Mouse (Mus musculus) midbrain, embryonic 12.5 days (tissue): ENCODE results near the gene Fat3. TPM values are rescaled to one million over a fixed set of nuclear protein-coding genes. Genes with fewer than 3 reads are reported as not detected.

Experiments used
- ATAC-seq: fragments of 200-750 bp; cut with Nextera tagmentation; 2 replicates; pipeline ENCODE4 v1.8.0; 2017; ENCODE audit warnings: low read depth, moderate TSS enrichment, moderate library complexity; ENCODE audit not compliant: low FRiP score
- H3K27ac ChIP-seq: fragments of 300-500 bp; sonication (generic); replicated peaks from 2 replicates; pipeline ENCODE4 v1.5.1; 2016; ENCODE audit warnings: mild to moderate bottlenecking
- H3K27me3 ChIP-seq: fragments of 300-500 bp; sonication (generic); 2 replicates; pipeline ENCODE4 v1.6.1; 2016; ENCODE audit warnings: mild to moderate bottlenecking
- H3K36me3 ChIP-seq: fragments of 300-500 bp; sonication (generic); 2 replicates; pipeline ENCODE4 v1.6.1; 2016
- H3K4me1 ChIP-seq: fragments of 300-500 bp; sonication (generic); 2 replicates; pipeline ENCODE4 v1.6.1; 2016
- H3K4me2 ChIP-seq: fragments of 300-500 bp; sonication (generic); replicated peaks from 2 replicates; pipeline ENCODE4 v1.6.1; 2016; ENCODE audit warnings: mild to moderate bottlenecking, moderate library complexity
- H3K4me3 ChIP-seq: fragments of 300-500 bp; sonication (generic); 2 replicates; pipeline ENCODE4 v1.5.1; 2016; ENCODE audit warnings: mild to moderate bottlenecking
- H3K9ac ChIP-seq: fragments of 300-500 bp; sonication (generic); replicated peaks from 2 replicates; pipeline ENCODE4 v1.6.1; 2016; ENCODE audit warnings: mild to moderate bottlenecking, moderate library complexity
- H3K9me3 ChIP-seq: fragments of 300-500 bp; sonication (generic); 2 replicates; pipeline ENCODE4 v1.6.1; 2016; ENCODE audit warnings: mild to moderate bottlenecking
- WGBS: fragments of 180-500 bp; shearing (Covaris S2); methylation state at CpG from one replicate; pipeline ENCODE4 v1.1.7; 2016; 5-methylcytosine and 5-hydroxymethylcytosine counted together
- polyA plus RNA-seq: library from polyadenylated mRNA; unstranded; fragments of >200 nt; fragmentation: Nextera tagmentation; extraction: Ambion mirVana; gene quantifications from 2 replicates; pipeline ENCODE4 v1.2.1, GENCODE M21; 2016

Gene Fat3
- polyA plus RNA-seq, 1 experiment from 2014 or later: 12.3 TPM

- peak overlapping the region; percentile 57 for H3K27ac ChIP-seq
- no peak overlapping the region for H3K9ac ChIP-seq
- no peak overlapping the region for H3K4me3 ChIP-seq
- ATAC-seq: peak; percentile 89
- H3K36me3 ChIP-seq: no peaks in the 10 kb centered on the region
- peaks cover 26% of the 10 kb centered on the region for H3K4me1 ChIP-seq
- no peak overlapping the region for H3K4me2 ChIP-seq
- H3K27me3 ChIP-seq: no peaks in the 10 kb centered on the region
- H3K9me3 ChIP-seq: no peaks in the 10 kb centered on the region
- 52% methylated on average over 7 of the region's 7 CpGs for WGBS
These were observed 286.1 kb downstream of the Fat3 start for GRCm38 (mm10) chr9:16214731-16215681.

GRCm38 (mm10) chr9:16213324-16213723, 287.8 kb downstream of the Fat3 start:
- no peaks in the 10 kb centered on the region for H3K36me3 ChIP-seq
- no peak overlapping the region for H3K4me2 ChIP-seq
- H3K9me3 ChIP-seq: no peaks in the 10 kb centered on the region
- ATAC-seq: no peak
- no peak overlapping the region for H3K4me3 ChIP-seq
- H3K4me1 ChIP-seq: peaks cover 26% of the 10 kb centered on the region
- 60% methylated on average over 1 of the region's 1 CpGs for WGBS
- H3K27ac ChIP-seq: no peak overlapping the region
- H3K9ac ChIP-seq: no peak overlapping the region
- H3K27me3 ChIP-seq: no peaks in the 10 kb centered on the region

- no peaks in the 10 kb centered on the region for H3K9me3 ChIP-seq
- H3K4me3 ChIP-seq: no peak overlapping the region
- 0 out of 2 replicates have a peak overlapping the region, but pooled peaks have one; percentile 12 for H3K27ac ChIP-seq
- ATAC-seq: peak; percentile 23; the same call in 1 of the 2 replicates
- H3K4me2 ChIP-seq: no peak overlapping the region
- H3K9ac ChIP-seq: no peak overlapping the region
- H3K36me3 ChIP-seq: no peaks in the 10 kb centered on the region
- 61% methylated on average over 3 of the region's 3 CpGs for WGBS
- H3K27me3 ChIP-seq: no peaks in the 10 kb centered on the region
- peaks cover 26% of the 10 kb centered on the region for H3K4me1 ChIP-seq
These were observed 288.5 kb downstream of the Fat3 start for GRCm38 (mm10) chr9:16212628-16213027.

DNA sequence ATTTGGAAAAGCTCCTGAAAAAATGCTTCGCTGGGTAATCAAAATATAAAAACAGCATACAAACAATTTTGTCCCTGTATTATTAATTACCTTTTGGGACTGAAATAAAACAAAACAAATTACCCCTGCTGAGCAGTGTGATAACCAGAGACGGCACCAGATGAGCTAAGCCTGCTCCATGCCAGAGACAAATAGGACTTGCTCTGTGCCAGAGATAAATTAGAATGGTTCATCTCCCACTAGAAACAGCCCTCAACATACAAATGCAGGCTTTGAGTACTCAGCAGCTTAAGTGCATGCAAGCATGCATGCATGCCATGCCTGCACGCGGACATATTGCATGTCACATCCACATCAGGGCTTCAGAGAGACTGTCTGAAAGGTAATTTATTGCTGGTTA, 288.9 kb downstream of the Fat3 start:
- H3K4me2 ChIP-seq: no peak overlapping the region
- no peak overlapping the region for H3K27ac ChIP-seq
- no peaks in the 10 kb centered on the region for H3K36me3 ChIP-seq
- peaks cover 26% of the 10 kb centered on the region for H3K4me1 ChIP-seq
- H3K27me3 ChIP-seq: no peaks in the 10 kb centered on the region
- no peak overlapping the region for H3K4me3 ChIP-seq
- ATAC-seq: peak; percentile 25; the same call in 1 of the 2 replicates
- no peak overlapping the region for H3K9ac ChIP-seq
- 78% methylated on average over 4 of the region's 4 CpGs for WGBS
- H3K9me3 ChIP-seq: no peaks in the 10 kb centered on the region

DNA sequence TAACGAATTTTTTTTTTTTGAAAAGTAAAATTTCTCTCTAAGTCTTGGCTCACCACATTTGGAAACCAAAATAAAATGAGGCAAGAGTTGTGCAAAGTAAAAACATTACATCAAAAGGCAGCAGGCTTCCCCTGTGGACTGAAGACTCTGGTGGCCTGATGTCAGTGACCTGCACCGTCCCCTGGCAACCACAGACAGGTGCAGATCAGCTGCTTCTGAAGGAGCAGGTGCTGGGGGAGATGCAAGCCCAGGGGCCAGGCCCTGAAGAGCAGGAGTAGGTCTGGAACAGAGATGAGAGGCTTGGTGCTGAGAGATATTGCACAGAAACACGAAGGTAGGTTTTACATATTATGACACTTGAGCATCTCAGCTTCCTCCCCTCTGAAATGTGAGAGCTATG, 289.6 kb downstream of the Fat3 start:
- Histone ChIP-seq H3K27ac (no peak overlapping the region), H3K4me2 (no peak overlapping the region)
- WGBS: 69% methylated on average over 3 of the region's 3 CpGs

GRCm38 (mm10) chr9:16202296-16202695, 298.8 kb downstream of the Fat3 start:
- H3K9ac ChIP-seq: no peak overlapping the region
- 74% methylated on average over 6 of the region's 6 CpGs for whole genome bisulfite sequencing
- no peaks in the 10 kb centered on the region for H3K27me3 ChIP-seq
- no peak for ATAC-seq
- no peak overlapping the region for H3K4me2 ChIP-seq
- peaks cover 4% of the 10 kb centered on the region; the same call in 1 of the 2 replicates for H3K4me1 ChIP-seq
- no peaks in the 10 kb centered on the region for H3K9me3 ChIP-seq
- H3K36me3 ChIP-seq: no peaks in the 10 kb centered on the region
- H3K4me3 ChIP-seq: no peak overlapping the region
- no peak overlapping the region for H3K27ac ChIP-seq

More for the DNA sequence above, 289.6 kb downstream of the Fat3 start:
- no peaks in the 10 kb centered on the region for H3K9me3 ChIP-seq
- H3K36me3 ChIP-seq: no peaks in the 10 kb centered on the region
- no peak for ATAC-seq
- peaks cover 26% of the 10 kb centered on the region for H3K4me1 ChIP-seq
- H3K9ac ChIP-seq: no peak overlapping the region
- H3K27me3 ChIP-seq: no peaks in the 10 kb centered on the region
- no peak overlapping the region for H3K4me3 ChIP-seq

GRCm38 (mm10) chr9:16200948-16201347, 300.1 kb downstream of the Fat3 start:
- Histone ChIP-seq H3K4me3 (no peak overlapping the region), H3K27me3 (no peaks in the 10 kb centered on the region), H3K36me3 (no peaks in the 10 kb centered on the region), H3K27ac (no peak overlapping the region), H3K4me1 (peaks cover 4% of the 10 kb centered on the region; the same call in 1 of the 2 replicates), H3K4me2 (no peak overlapping the region), H3K9ac (no peak overlapping the region), H3K9me3 (no peaks in the 10 kb centered on the region)
- WGBS: 77% methylated on average over 1 of the region's 1 CpGs
- ATAC-seq: no peak

- H3K36me3 ChIP-seq: no peaks in the 10 kb centered on the region
- H3K27me3 ChIP-seq: no peaks in the 10 kb centered on the region
- ATAC-seq: no peak
- H3K4me1 ChIP-seq: peaks cover 3% of the 10 kb centered on the region; the same call in 1 of the 2 replicates
- H3K9ac ChIP-seq: no peak overlapping the region
- H3K4me2 ChIP-seq: no peak overlapping the region
- H3K9me3 ChIP-seq: no peaks in the 10 kb centered on the region
- 73% methylated on average over 1 of the region's 1 CpGs for WGBS
- H3K4me3 ChIP-seq: no peak overlapping the region
- no peak overlapping the region for H3K27ac ChIP-seq
These were observed 314.6 kb downstream of the Fat3 start for GRCm38 (mm10) chr9:16186461-16186860.

- 92% methylated on average over 4 of the region's 4 CpGs for WGBS
- Histone ChIP-seq H3K9me3 (no peaks in the 10 kb centered on the region), H3K27me3 (no peaks in the 10 kb centered on the region), H3K36me3 (no peaks in the 10 kb centered on the region), H3K4me3 (no peak overlapping the region), H3K27ac (no peak overlapping the region), H3K4me1 (no peaks in the 10 kb centered on the region), H3K9ac (no peak overlapping the region), H3K4me2 (no peak overlapping the region)
- no peak for ATAC-seq
These were observed 331.8 kb downstream of the Fat3 start for GRCm38 (mm10) chr9:16169238-16169637.

GRCm38 (mm10) chr9:16168051-16168450, 333.0 kb downstream of the Fat3 start:
- Histone ChIP-seq H3K27ac (no peak overlapping the region), H3K9ac (no peak overlapping the region), H3K4me2 (no peak overlapping the region), H3K27me3 (no peaks in the 10 kb centered on the region), H3K36me3 (no peaks in the 10 kb centered on the region), H3K4me3 (no peak overlapping the region), H3K9me3 (no peaks in the 10 kb centered on the region), H3K4me1 (no peaks in the 10 kb centered on the region)
- WGBS: 77% methylated on average over 2 of the region's 2 CpGs
- ATAC-seq: no peak

GRCm38 (mm10) chr9:16159366-16159765, 341.7 kb downstream of the Fat3 start:
- WGBS: 92% methylated on average over 5 of the region's 5 CpGs
- no peak overlapping the region for H3K27ac ChIP-seq
- no peak for ATAC-seq
- H3K4me1 ChIP-seq: no peaks in the 10 kb centered on the region
- H3K4me2 ChIP-seq: no peak overlapping the region
- H3K36me3 ChIP-seq: no peaks in the 10 kb centered on the region
- H3K9ac ChIP-seq: no peak overlapping the region
- H3K9me3 ChIP-seq: no peaks in the 10 kb centered on the region
- no peaks in the 10 kb centered on the region for H3K27me3 ChIP-seq
- no peak overlapping the region for H3K4me3 ChIP-seq

DNA sequence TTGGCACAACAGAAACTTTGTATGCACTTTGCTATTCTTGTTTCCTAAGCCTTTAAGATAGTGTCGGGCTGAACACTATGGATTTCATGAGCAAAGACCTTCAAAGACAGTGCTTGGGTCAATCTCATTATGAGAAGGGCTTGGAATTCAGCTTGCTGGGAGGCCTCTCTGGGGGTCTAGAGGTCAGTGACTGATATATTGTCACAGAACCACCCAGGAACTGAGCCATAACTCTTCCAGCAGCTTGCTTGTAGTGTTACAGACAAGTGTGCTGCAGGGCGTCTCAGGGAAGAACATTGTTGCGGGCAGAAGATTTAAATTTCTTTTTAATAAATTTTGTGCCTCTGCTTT, 347.5 kb downstream of the Fat3 start:
- 12% methylated on average over 3 of the region's 3 CpGs for WGBS
- ATAC-seq: 0 out of 2 replicates have a peak, but pooled peaks have one; percentile 23
- Histone ChIP-seq H3K4me3 (no peak overlapping the region), H3K9ac (no peak overlapping the region), H3K27ac (no peak overlapping the region), H3K9me3 (no peaks in the 10 kb centered on the region), H3K27me3 (no peaks in the 10 kb centered on the region), H3K36me3 (no peaks in the 10 kb centered on the region), H3K4me1 (peaks cover 6% of the 10 kb centered on the region; the same call in 1 of the 2 replicates), H3K4me2 (no peak overlapping the region)
